19 mouse cellular contexts compared by ENCODE assay signal in genomic region chr5:139949975-139950578, GRCm38 (mm10). TPM values are rescaled to one million over a fixed set of nuclear protein-coding genes. Genes with fewer than 3 reads are reported as not detected.
DNase-seq lines count a peak whose midpoint lies in the region; ATAC-seq and TF ChIP-seq lines count a peak whose summit lies in the region.
"Had no signal": no experiment of that assay in that cellular context is flagged by ENCODE, and none has a peak within 500 bp of the region (broad histone marks: within the 10 kb centered on the region; RNA-seq: fewer than 3 reads in every experiment).

No protein-coding gene starts in this region.

- no peak overlapping the region for H3K4me3 ChIP-seq in hindbrain, embryonic 10.5 days
- H3K4me3 ChIP-seq in hindbrain, embryonic 14.5 days (replicated peaks; ENCODE audit: low read length), result no peak overlapping the region
- H3K4me3 ChIP-seq in hindbrain, postnatal 0 days (ENCODE audit: low read length), result no peak overlapping the region
- no peak overlapping the region for H3K4me3 ChIP-seq in midbrain, embryonic 15.5 days
- H3K4me3 ChIP-seq: gastrocnemius, adult 2 months; heart, embryonic 13.5 days; left cerebral cortex, adult 2 months had no signal

- H3K4me1 ChIP-seq in hindbrain, embryonic 10.5 days (replicated peaks), result peaks cover 38% of the 10 kb centered on the region
- peaks cover 5% of the 10 kb centered on the region for H3K4me1 ChIP-seq in hindbrain, embryonic 14.5 days (replicated peaks; ENCODE audit: control insufficient read depth, insufficient read depth, low read length)
- H3K4me1 ChIP-seq in hindbrain, postnatal 0 days (ENCODE audit: insufficient read depth, low read length), result peaks cover 6% of the 10 kb centered on the region; the same call in 1 of the 2 replicates
- H3K4me1 ChIP-seq in midbrain, embryonic 15.5 days, result peaks cover 15% of the 10 kb centered on the region

- no peak for ATAC-seq in hindbrain, embryonic 14.5 days (ENCODE audit: low FRiP score)
- peak; percentile 45; the same call in 1 of the 2 replicates for ATAC-seq in hindbrain, postnatal 0 days
- 0 out of 2 replicates have a peak, but pooled peaks have one; percentile 18 for ATAC-seq in midbrain, embryonic 15.5 days (replicated peaks)
- ATAC-seq: forebrain, postnatal 0 days; intestine, postnatal 0 days; Patski had no signal

- H3K9me3 ChIP-seq in hindbrain, embryonic 10.5 days, result no peaks in the 10 kb centered on the region
- H3K9me3 ChIP-seq in hindbrain, embryonic 14.5 days (ENCODE audit: control insufficient read depth, low read length), result no peaks in the 10 kb centered on the region
- H3K9me3 ChIP-seq in hindbrain, postnatal 0 days (ENCODE audit: low read length), result no peaks in the 10 kb centered on the region
- H3K9me3 ChIP-seq in midbrain, embryonic 15.5 days, result no peaks in the 10 kb centered on the region
- H3K9me3 ChIP-seq: heart, embryonic 13.5 days had no signal

- no peak for TF ChIP-seq CTCF in hindbrain, postnatal 0 days (IDR thresholded peaks at IDR 0.05; ENCODE audit: low read depth)

- DNase-seq in hindbrain, embryonic 10.5 days (ENCODE audit: low spot score), result no peak
- DNase-seq in hindbrain, embryonic 14.5 days (ENCODE audit: low spot score), result no peak
- DNase-seq in R1 (ENCODE audit: low read depth, low spot score), result peak; percentile 47
- DNase-seq in hindbrain, postnatal 0 days (ENCODE audit: low spot score), result no peak
- DNase-seq in layer of hippocampus, postnatal 10 days (ENCODE audit: low spot score in 2 of 2), result no peak
- DNase-seq in thymus, postnatal 14 days, result no peak
- DNase-seq: cerebellum, adult 9-11 months; forebrain, postnatal 0 days; gastrocnemius, adult 2 months; kidney, postnatal 14 days; lung, postnatal 14 days had no signal

- H3K27ac ChIP-seq in hindbrain, embryonic 10.5 days, result peak overlapping the region; percentile 71
- no peak overlapping the region for H3K27ac ChIP-seq in hindbrain, embryonic 14.5 days
- no peak overlapping the region for H3K27ac ChIP-seq in hindbrain, postnatal 0 days
- 0 out of 2 replicates have a peak overlapping the region, but pooled peaks have one; percentile 38 for H3K27ac ChIP-seq in midbrain, embryonic 15.5 days
- H3K27ac ChIP-seq: gastrocnemius, adult 2 months; heart, embryonic 13.5 days; left cerebral cortex, adult 2 months had no signal

- H3K9ac ChIP-seq in hindbrain, embryonic 14.5 days, result no peak overlapping the region
- H3K9ac ChIP-seq in hindbrain, postnatal 0 days (replicated peaks; ENCODE audit: low read length), result no peak overlapping the region
- H3K9ac ChIP-seq in midbrain, embryonic 15.5 days, result no peak overlapping the region
- H3K9ac ChIP-seq: forebrain, postnatal 0 days; heart, embryonic 13.5 days had no signal

- H3K4me2 ChIP-seq in hindbrain, embryonic 14.5 days (replicated peaks), result no peak overlapping the region
- no peak overlapping the region for H3K4me2 ChIP-seq in hindbrain, postnatal 0 days (ENCODE audit: low read depth, low read length)
- no peak overlapping the region for H3K4me2 ChIP-seq in midbrain, embryonic 15.5 days
- H3K4me2 ChIP-seq: heart, embryonic 13.5 days had no signal

- H3K27me3 ChIP-seq in hindbrain, embryonic 10.5 days (ENCODE audit: insufficient read depth, poor library complexity, severe bottlenecking), result no peaks in the 10 kb centered on the region
- H3K27me3 ChIP-seq in hindbrain, embryonic 14.5 days (ENCODE audit: control insufficient read depth, insufficient read depth, low read length), result no peaks in the 10 kb centered on the region
- no peaks in the 10 kb centered on the region for H3K27me3 ChIP-seq in hindbrain, postnatal 0 days (ENCODE audit: insufficient read depth, low read length)
- H3K27me3 ChIP-seq in midbrain, embryonic 15.5 days (replicated peaks), result no peaks in the 10 kb centered on the region
- H3K27me3 ChIP-seq: Patski had no signal

- WGBS in hindbrain, embryonic 10.5 days, result 70% methylated on average over 11 of the region's 11 CpGs
- 55% methylated on average over 11 of the region's 11 CpGs for whole genome bisulfite sequencing in hindbrain, embryonic 14.5 days
- WGBS in hindbrain, postnatal 0 days, result 40% methylated on average over 11 of the region's 11 CpGs
- 51% methylated on average over 11 of the region's 11 CpGs for WGBS in midbrain, embryonic 15.5 days

- no peaks in the 10 kb centered on the region for H3K36me3 ChIP-seq in hindbrain, embryonic 10.5 days
- no peaks in the 10 kb centered on the region for H3K36me3 ChIP-seq in hindbrain, embryonic 14.5 days (replicated peaks; ENCODE audit: control insufficient read depth, insufficient read depth)
- no peaks in the 10 kb centered on the region for H3K36me3 ChIP-seq in hindbrain, postnatal 0 days (ENCODE audit: insufficient read depth, low read length)
- no peaks in the 10 kb centered on the region for H3K36me3 ChIP-seq in midbrain, embryonic 15.5 days (replicated peaks)
- H3K36me3 ChIP-seq: heart, embryonic 13.5 days had no signal

RNA-seq across cellular contexts. Expression of gene Elfn1, which starts 42.3 kb away (rescaled TPM):
- polyA plus RNA-seq in hindbrain, embryonic 10.5 days (2016; fragmentation: Nextera tagmentation; extraction: Ambion mirVana), result 0.31 and 2.6 TPM in 2 replicates
- polyA plus RNA-seq in hindbrain, embryonic 14.5 days (2014; fragmentation: Nextera tagmentation; extraction: Ambion mirVana), result 3.5 and 5.0 TPM in 2 replicates
- total RNA-seq in hindbrain, postnatal 0 days (2014; rRNA removed), result 26.0 and 45.1 TPM in 2 replicates
- 2.3 and 3.3 TPM in 2 replicates for polyA plus RNA-seq in hindbrain, postnatal 0 days (2015; fragmentation: Nextera tagmentation; extraction: Ambion mirVana)
- 2.7 and 4.3 TPM in 2 replicates for polyA plus RNA-seq in midbrain, embryonic 15.5 days (2015; fragmentation: Nextera tagmentation; extraction: Ambion mirVana)
- 10 to 100 TPM; 36.1 to 41.9 TPM for total RNA-seq in layer of hippocampus, postnatal 10 days (2021)
- total RNA-seq: gastrocnemius, adult 2 months; granulocyte monocyte progenitor cell, adult 5-6 weeks; hematopoietic stem cell, adult 5-6 weeks had no signal
- polyA plus RNA-seq: liver, embryonic 16.5 days had no signal

Comparison
In these comparisons a context has a peak if more than half of its experiments do, and no peak if none do; other contexts are left out.
1. H3K27ac ChIP-seq: peak in hindbrain, embryonic 10.5 days (single experiment) and midbrain, embryonic 15.5 days (single experiment); none in hindbrain, embryonic 14.5 days (single experiment) and hindbrain, postnatal 0 days (single experiment).